Mouse (Mus musculus) ES-E14 (cell line): ENCODE measurements around the gene Slc35e3. TPM values are rescaled to one million over a fixed set of nuclear protein-coding genes. Genes with fewer than 3 reads are reported as not detected.
"Not testable (repeated sequence)": the region's sequence is repeated elsewhere in the genome, so short reads cannot be mapped to it uniquely, and the experiment has no call there.

Experiments used
- DNase-seq: peaks from one replicate; pipeline ENCODE4 v3.0.0-alpha.2; 2013; ENCODE audit warnings: low read depth, low spot score
- H3K27ac ChIP-seq: 2 replicates; pipeline ENCODE4 v1.5.1; 2012; ENCODE audit warnings: low read depth, mild to moderate bottlenecking, low read length, moderate library complexity, mixed read lengths; ENCODE audit not compliant: poor library complexity, insufficient read depth, severe bottlenecking
- H3K36me3 ChIP-seq: 2 replicates; pipeline ENCODE4 v1.6.1; 2012; ENCODE audit warnings: mild to moderate bottlenecking, low read length, moderate library complexity, mixed read lengths; ENCODE audit not compliant: control insufficient read depth, poor library complexity, insufficient read depth, severe bottlenecking
- H3K4me1 ChIP-seq, 2 experiments: fragments of 150-350 bp in 1 of 2; sonication (generic) in 1 of 2; 2 replicates each; pipeline ENCODE4 v1.6.1; 2012; ENCODE audit warnings: low read length in 2 of 2, mild to moderate bottlenecking in 1 of 2, mixed read lengths in 1 of 2; ENCODE audit not compliant: control insufficient read depth in 2 of 2, insufficient read depth in 2 of 2, poor library complexity in 1 of 2
- H3K4me3 ChIP-seq, 2 experiments: fragments of 150-350 bp in 1 of 2; sonication (generic) in 1 of 2; 2 replicates each; pipeline ENCODE4 v1.5.1; 2012; ENCODE audit warnings: low read length in 2 of 2, low read depth in 1 of 2, mild to moderate bottlenecking in 1 of 2, mixed read lengths in 1 of 2; ENCODE audit not compliant: insufficient read depth in 1 of 2, poor library complexity in 1 of 2, severe bottlenecking in 1 of 2
- H3K9ac ChIP-seq: 2 replicates; pipeline ENCODE4 v1.6.1; 2012; ENCODE audit warnings: low read depth, mild to moderate bottlenecking, low read length, mixed read lengths; ENCODE audit not compliant: poor library complexity, insufficient read depth, severe bottlenecking
- H3K9me3 ChIP-seq: fragments of 150-350 bp; sonication (generic); 2 replicates; pipeline ENCODE4 v1.6.1; 2012; ENCODE audit warnings: low read depth, mild to moderate bottlenecking, low read length; ENCODE audit not compliant: control insufficient read depth, insufficient read depth
- CHD2 ChIP-seq: IDR thresholded peaks from 2 replicates; pipeline ENCODE4 v1.6.1; 2014; ENCODE audit warnings: mild to moderate bottlenecking, low read depth, low read length, inconsistent platforms
- HCFC1 ChIP-seq: IDR thresholded peaks from 2 replicates; pipeline ENCODE4 v1.6.1; 2012; ENCODE audit warnings: low read length, inconsistent platforms, borderline replicate concordance; ENCODE audit not compliant: insufficient read depth
- MAFK ChIP-seq: IDR thresholded peaks from 2 replicates; pipeline ENCODE4 v1.6.1; 2014; ENCODE audit warnings: mild to moderate bottlenecking, low read depth, low read length, inconsistent platforms; ENCODE audit not compliant: insufficient read depth
- ZC3H11A ChIP-seq: IDR thresholded peaks from 2 replicates; pipeline ENCODE4 v1.6.1; 2012; ENCODE audit warnings: low read depth, mild to moderate bottlenecking, inconsistent platforms, low read length, borderline replicate concordance
- ZNF384 ChIP-seq: IDR thresholded peaks from 2 replicates; pipeline ENCODE4 v1.6.1; 2012; ENCODE audit warnings: low read depth, low read length, inconsistent platforms
- in situ Hi-C, 2 experiments: fragments of 600-800 bp; cut with MboI; formaldehyde crosslinking; loops; one replicate each; pipeline ENCODE4 v1.15.1; 2025; ENCODE audit warnings: low sequenced_read_pairs in 2 of 2, inconsistent platforms in 1 of 2; ENCODE audit not compliant: unreplicated experiment in 2 of 2
- total RNA-seq: library from RNA; depleted of rRNA; stranded (reverse); fragments of 300-350 nt; gene quantifications from 2 replicates; pipeline ENCODE4 v1.2.3, GENCODE M21; 2012

Gene Slc35e3
- total RNA-seq, 1 experiment, result 16.3 TPM

- H3K27ac ChIP-seq, result no peak overlapping the region
- TF ChIP-seq ZC3H11A, result no peak
- no peak for TF ChIP-seq ZNF384
- no peak for TF ChIP-seq MAFK
- no peak for TF ChIP-seq CHD2
- TF ChIP-seq HCFC1, result no peak
- no peak for DNase-seq
- no peak overlapping the region for H3K4me3 ChIP-seq
- H3K36me3 ChIP-seq, result peaks cover 31% of the 10 kb centered on the region; the same call in 1 of the 2 replicates
- H3K9ac ChIP-seq, result no peak overlapping the region
- no peaks in the 10 kb centered on the region for H3K9me3 ChIP-seq
- in situ Hi-C loops, result no loop called here
- H3K4me1 ChIP-seq, result peaks cover 0 to 11% of the 10 kb centered on the region in 2 experiments; a peak in 1 of 4 replicates
Measured at GRCm38 (mm10) chr10:117740171-117740570, 6.0 kb downstream of the Slc35e3 start.

- no peak for DNase-seq
- Histone ChIP-seq H3K9me3 (no peaks in the 10 kb centered on the region), H3K4me1 (peaks cover 0 to 11% of the 10 kb centered on the region in 2 experiments; a peak in 1 of 4 replicates), H3K4me3 (no peak overlapping the region), H3K9ac (no peak overlapping the region), H3K27ac (no peak overlapping the region), H3K36me3 (peaks cover 31% of the 10 kb centered on the region; the same call in 1 of the 2 replicates)
- in situ Hi-C loops, result no loop called here
- no peak for TF ChIP-seq CHD2
- TF ChIP-seq HCFC1, result no peak
- TF ChIP-seq ZNF384, result no peak
- no peak for TF ChIP-seq ZC3H11A
- no peak for TF ChIP-seq MAFK
Measured at GRCm38 (mm10) chr10:117739648-117739948, 6.6 kb downstream of the Slc35e3 start.

- H3K4me3 ChIP-seq, result no peak overlapping the region
- in situ Hi-C loops, result no loop called here
- DNase-seq, result no peak
- peaks cover 31% of the 10 kb centered on the region; the same call in 1 of the 2 replicates for H3K36me3 ChIP-seq
- no peaks in the 10 kb centered on the region for H3K9me3 ChIP-seq
- no peak overlapping the region for H3K27ac ChIP-seq
- peaks cover 0 to 11% of the 10 kb centered on the region in 2 experiments; a peak in 1 of 4 replicates for H3K4me1 ChIP-seq
- TF ChIP-seq CHD2 (no peak), HCFC1 (no peak), ZC3H11A (no peak), ZNF384 (no peak), MAFK (no peak)
- no peak overlapping the region for H3K9ac ChIP-seq
Measured at GRCm38 (mm10) chr10:117738928-117739647, 7.1 kb downstream of the Slc35e3 start.

GRCm38 (mm10) chr10:117738140-117738921 is 7.8 kb downstream of the Slc35e3 start:
- Histone ChIP-seq H3K4me1 (peaks cover 0 to 11% of the 10 kb centered on the region in 2 experiments; a peak in 1 of 4 replicates), H3K9ac (no peak overlapping the region), H3K9me3 (no peaks in the 10 kb centered on the region), H3K4me3 (no peak overlapping the region), H3K27ac (no peak overlapping the region), H3K36me3 (peaks cover 26% of the 10 kb centered on the region; the same call in 1 of the 2 replicates)
- no peak for DNase-seq
- in situ Hi-C loops, result no loop called here
- TF ChIP-seq ZNF384 (no peak), MAFK (no peak), CHD2 (no peak), ZC3H11A (no peak), HCFC1 (no peak)

- in situ Hi-C loops, H3K4me3 ChIP-seq, H3K9ac ChIP-seq, H3K9me3 ChIP-seq, DNase-seq, H3K27ac ChIP-seq: not testable (repeated sequence)
- Histone ChIP-seq H3K36me3 (peaks cover 26% of the 10 kb centered on the region; the same call in 1 of the 2 replicates), H3K4me1 (peaks cover 0 to 11% of the 10 kb centered on the region in 2 experiments; a peak in 1 of 4 replicates)
Measured at GRCm38 (mm10) chr10:117737498-117737897, 8.7 kb downstream of the Slc35e3 start.
